Mouse (Mus musculus): ENCODE measurements around the gene Ssb. TPM values are rescaled to one million over a fixed set of nuclear protein-coding genes. Genes with fewer than 3 reads are reported as not detected.

Gene Ssb
- polyA plus RNA-seq, 1 experiment from 2014 or later, result 215 TPM

DNA sequence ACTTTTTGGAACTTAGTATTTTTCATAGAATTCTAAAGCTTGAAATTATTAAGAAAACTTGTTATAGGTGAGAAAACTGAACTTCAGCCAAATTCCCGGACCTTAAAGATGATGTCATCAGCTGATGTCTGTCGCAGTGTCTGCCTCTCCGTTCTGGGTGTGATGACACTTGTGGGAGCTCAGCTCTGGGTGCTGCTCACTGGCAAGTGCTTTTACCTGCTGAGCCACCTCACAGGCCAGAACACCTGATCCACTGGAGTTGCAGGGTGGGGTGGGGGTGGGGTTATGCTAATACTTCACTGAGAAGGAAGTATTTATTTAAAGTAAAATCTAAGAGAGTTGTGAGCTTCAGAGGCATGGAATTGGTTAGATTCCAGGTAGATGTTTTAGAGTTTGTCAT is 55.9 kb downstream of the Ssb start:
- H3K9me3 ChIP-seq, result no peaks in the 10 kb centered on the region

More for the DNA sequence above, 55.9 kb downstream of the Ssb start:
- H3K27me3 ChIP-seq (ENCODE audit: insufficient read depth, poor library complexity, severe bottlenecking), result no peaks in the 10 kb centered on the region
- H3K36me3 ChIP-seq, result peaks cover 63% of the 10 kb centered on the region
- H3K27ac ChIP-seq, result no peak overlapping the region
- no peaks in the 10 kb centered on the region for H3K4me1 ChIP-seq (replicated peaks)
- WGBS, result 98% methylated on average over 3 of the region's 3 CpGs
- H3K4me3 ChIP-seq, result no peak overlapping the region
- DNase-seq (ENCODE audit: low spot score), result no peak

Other genes starting within 250 kb of the Ssb start
- 17.0 and 17.2 TPM in 2 replicates for gene Bbs5, start 214.4 kb upstream of the Ssb start, polyA plus RNA-seq (2016; fragmentation: Nextera tagmentation; extraction: Ambion mirVana)
- gene Klhl41, start 191.4 kb upstream of the Ssb start, polyA plus RNA-seq (2016; fragmentation: Nextera tagmentation; extraction: Ambion mirVana), result 0.29 TPM in 2 replicates
- gene Fastkd1, start 148.0 kb upstream of the Ssb start, polyA plus RNA-seq (2016; fragmentation: Nextera tagmentation; extraction: Ambion mirVana), result 14.5 and 17.7 TPM in 2 replicates
- gene Ppig, start 139.0 kb upstream of the Ssb start, polyA plus RNA-seq (2016; fragmentation: Nextera tagmentation; extraction: Ambion mirVana), result 78.0 and 128 TPM in 2 replicates
- 3.0 and 4.0 TPM in 2 replicates for gene Ccdc173, start 72.0 kb upstream of the Ssb start, polyA plus RNA-seq (2016; fragmentation: Nextera tagmentation; extraction: Ambion mirVana)
- 28.3 and 30.4 TPM in 2 replicates for gene Phospho2, start 71.9 kb upstream of the Ssb start, polyA plus RNA-seq (2016; fragmentation: Nextera tagmentation; extraction: Ambion mirVana)
- 23.1 and 23.2 TPM in 2 replicates for gene Klhl23, start 39.6 kb upstream of the Ssb start, polyA plus RNA-seq (2016; fragmentation: Nextera tagmentation; extraction: Ambion mirVana)
- gene Mettl5, start 24.1 kb downstream of the Ssb start, polyA plus RNA-seq (2016; fragmentation: Nextera tagmentation; extraction: Ambion mirVana), result 39.0 and 45.9 TPM in 2 replicates
- 10.9 and 13.6 TPM in 2 replicates for gene Ubr3, start 35.7 kb downstream of the Ssb start, polyA plus RNA-seq (2016; fragmentation: Nextera tagmentation; extraction: Ambion mirVana)
- not detected in 2 replicates for gene Myo3b, start 177.6 kb downstream of the Ssb start, polyA plus RNA-seq (2016; fragmentation: Nextera tagmentation; extraction: Ambion mirVana)